Mouse (Mus musculus): ENCODE measurements around the gene Lypd6b.

GRCm38 (mm10) chr2:49921948-49922347 is 134.5 kb downstream of the Lypd6b start:
- no peak for TF ChIP-seq CTCF (IDR thresholded peaks at IDR 0.05; ENCODE audit: low read depth, low read length)
- TF ChIP-seq POLR2A (IDR thresholded peaks at IDR 0.05; ENCODE audit: insufficient read depth, low read length) = no peak
- TF ChIP-seq EP300 (IDR thresholded peaks at IDR 0.05; ENCODE audit: insufficient read depth, low read depth, low read length) = no peak

Data from ES-Bruce4 (cell line).